Mouse (Mus musculus): ENCODE measurements around the gene Uba6.

DNA sequence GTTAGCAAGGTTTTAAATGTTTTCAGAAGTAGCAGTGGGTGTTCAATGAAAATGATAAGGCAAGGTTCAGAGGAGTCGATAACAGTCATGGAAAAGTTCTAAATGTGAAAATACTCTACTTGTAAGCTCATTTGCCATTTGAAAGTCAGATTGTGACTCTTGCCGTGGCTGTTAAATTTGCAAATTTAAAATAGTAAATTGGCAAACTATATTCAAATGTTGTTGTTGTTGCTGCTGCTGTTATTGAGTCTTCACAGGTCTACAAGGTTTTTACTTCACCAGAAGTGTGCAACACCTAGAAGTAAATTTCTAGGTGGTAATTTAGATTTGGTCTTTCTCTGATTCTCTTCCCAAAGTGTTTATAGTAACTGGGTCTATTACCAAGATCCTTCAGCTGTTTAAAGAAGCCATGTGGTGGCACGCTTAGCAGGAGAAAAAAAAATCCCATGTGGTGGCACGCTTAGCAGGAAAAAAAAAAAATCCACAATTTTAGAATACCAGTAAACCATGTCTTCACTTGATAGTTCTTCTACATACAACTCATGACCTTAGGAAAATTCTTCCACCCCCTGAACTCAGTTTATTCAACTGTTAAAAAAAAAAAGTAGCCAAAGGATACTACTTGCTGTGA lies 99.7 kb downstream of the Uba6 start:
- TF ChIP-seq CTCF (IDR thresholded peaks at IDR 0.05; ENCODE audit: control insufficient read depth, insufficient read depth, insufficient replicate concordance, low read depth, low read length): no peak
- TF ChIP-seq POLR2A (IDR thresholded peaks at IDR 0.05; ENCODE audit: control insufficient read depth, low read depth, low read length): no peak
